8 mouse cellular contexts compared by ENCODE assay signal in genomic region chr14:73142421-73142895, GRCm38 (mm10). TPM values are rescaled to one million over a fixed set of nuclear protein-coding genes. Genes with fewer than 3 reads are reported as not detected.
DNase-seq lines count a peak whose midpoint lies in the region; ATAC-seq and TF ChIP-seq lines count a peak whose summit lies in the region.

No protein-coding gene starts in this region.

- peak overlapping the region; percentile 74 for H3K4me2 ChIP-seq in heart, embryonic 15.5 days
- H3K4me2 ChIP-seq in liver, embryonic 15.5 days: peak overlapping the region; percentile 88

- H3K79me3 ChIP-seq in C2C12 (ENCODE audit: low read depth): peaks cover 3% of the 10 kb centered on the region

- no peaks in the 10 kb centered on the region for H3K9me3 ChIP-seq in heart, embryonic 15.5 days (replicated peaks)
- H3K9me3 ChIP-seq in liver, embryonic 15.5 days (replicated peaks): no peaks in the 10 kb centered on the region

- H3K27ac ChIP-seq in kidney, adult 2 months (ENCODE audit: insufficient read depth, low read depth, low read length): peak overlapping the region; percentile 92
- H3K27ac ChIP-seq in heart, embryonic 15.5 days: peak overlapping the region; percentile 98
- H3K27ac ChIP-seq in liver, embryonic 15.5 days (replicated peaks): peak overlapping the region; percentile 86

- TF ChIP-seq POLR2A in kidney, adult 2 months (IDR thresholded peaks at IDR 0.05; ENCODE audit: low read depth, low read length): no peak

- DNase-seq in kidney, adult 2 months: peak; percentile 56
- no peak for DNase-seq in kidney, postnatal 4 days
- DNase-seq in adipocyte (ENCODE audit: low spot score): peak; percentile 67
- peak; percentile 23 for DNase-seq in telencephalon, adult 2 months (ENCODE audit: low read depth, low spot score)
- DNase-seq in thymus, postnatal 25 days: no peak

- H3K4me3 ChIP-seq in kidney, adult 2 months (ENCODE audit: insufficient read depth, low read depth, low read length): peak overlapping the region; percentile 57
- H3K4me3 ChIP-seq in C2C12 (ENCODE audit: insufficient read depth, poor library complexity, severe bottlenecking): peak overlapping the region; percentile 58
- peak overlapping the region; percentile 79 for H3K4me3 ChIP-seq in heart, embryonic 15.5 days
- H3K4me3 ChIP-seq in liver, embryonic 15.5 days (replicated peaks): peak overlapping the region; percentile 72

- H3K36me3 ChIP-seq in kidney, adult 2 months (ENCODE audit: control insufficient read depth, insufficient read depth, low read length): no peaks in the 10 kb centered on the region
- no peaks in the 10 kb centered on the region for H3K36me3 ChIP-seq in C2C12 (ENCODE audit: control insufficient read depth, insufficient read depth)
- H3K36me3 ChIP-seq in heart, embryonic 15.5 days: peaks cover 4% of the 10 kb centered on the region; the same call in 1 of the 2 replicates
- H3K36me3 ChIP-seq in liver, embryonic 15.5 days (replicated peaks): no peaks in the 10 kb centered on the region

- no peak for TF ChIP-seq CTCF in kidney, adult 2 months (conservative IDR thresholded peaks at IDR 0.05; ENCODE audit: insufficient read depth, insufficient read length, low read depth, low read length)
- TF ChIP-seq CTCF in C2C12 (IDR thresholded peaks at IDR 0.05; ENCODE audit: control insufficient read depth, insufficient read depth, insufficient read length): no peak

- peaks cover 6% of the 10 kb centered on the region; the same call in 1 of the 2 replicates for H3K4me1 ChIP-seq in kidney, adult 2 months (ENCODE audit: control insufficient read depth, insufficient read depth, low read length)
- H3K4me1 ChIP-seq in heart, embryonic 15.5 days (replicated peaks): peaks cover 13% of the 10 kb centered on the region
- peaks cover 21% of the 10 kb centered on the region for H3K4me1 ChIP-seq in liver, embryonic 15.5 days (replicated peaks)

- H3K9ac ChIP-seq in heart, embryonic 15.5 days: peak overlapping the region; percentile 87
- H3K9ac ChIP-seq in liver, embryonic 15.5 days: peak overlapping the region; percentile 76

- no peaks in the 10 kb centered on the region for H3K27me3 ChIP-seq in kidney, adult 2 months (replicated peaks; ENCODE audit: control insufficient read depth, insufficient read depth, low read length)
- no peaks in the 10 kb centered on the region for H3K27me3 ChIP-seq in C2C12 (ENCODE audit: control insufficient read depth, insufficient read depth, insufficient read length)
- no peaks in the 10 kb centered on the region for H3K27me3 ChIP-seq in heart, embryonic 15.5 days
- 0 out of 2 replicates have a peak, but pooled peaks cover 3% of the 10 kb centered on the region for H3K27me3 ChIP-seq in liver, embryonic 15.5 days

- H3K79me2 ChIP-seq in C2C12 (ENCODE audit: control insufficient read depth, insufficient read depth): peaks cover 19% of the 10 kb centered on the region

- peak overlapping the region; percentile 92 for H3ac ChIP-seq in C2C12 (ENCODE audit: control insufficient read depth, insufficient read length, low read depth)

- 3% methylated on average over 11 of the region's 11 CpGs for WGBS in kidney, adult 2 months
- under 1% methylated on average over 11 of the region's 11 CpGs for WGBS in heart, embryonic 15.5 days
- WGBS in liver, embryonic 15.5 days (ENCODE audit: insufficient replicate concordance): 4% methylated on average over 11 of the region's 11 CpGs

- peak; percentile 6; the same call in 1 of the 2 replicates for ATAC-seq in heart, embryonic 15.5 days (replicated peaks; ENCODE audit: insufficient number of reproducible peaks, insufficient read depth, low FRiP score, low read depth)
- no peak for ATAC-seq in liver, embryonic 15.5 days (ENCODE audit: insufficient read depth)

TF ChIP-seq in C2C12, 6 proteins besides CTCF, POLR2A, EP300 and RAD21:
- TF ChIP-seq MAX (IDR thresholded peaks at IDR 0.05) (no peak), MYOG (IDR thresholded peaks at IDR 0.05; ENCODE audit: control insufficient read depth, extremely low read depth, insufficient read length) (no peak), CEBPB (IDR thresholded peaks at IDR 0.05; ENCODE audit: low read depth) (no peak), MYOD1 (IDR thresholded peaks at IDR 0.05; ENCODE audit: control insufficient read depth, insufficient read length, low read depth) (no peak), USF1 (IDR thresholded peaks at IDR 0.05; ENCODE audit: low read depth) (no peak), FOSL1 (IDR thresholded peaks at IDR 0.05; ENCODE audit: insufficient read depth, low read length, poor library complexity, severe bottlenecking) (no peak)

RNA-seq across cellular contexts. Expression of gene Rcbtb2, which starts 19.6 kb away (rescaled TPM):
- 32.3 and 33.2 TPM in 2 replicates for polyA plus RNA-seq in kidney, adult 2 months (2012; rRNA removed)
- polyA plus RNA-seq in C2C12 (2012; fragmentation: generic; extraction: Trizol): 16.1 TPM
- polyA plus RNA-seq in heart, embryonic 15.5 days (2015; fragmentation: Nextera tagmentation; extraction: Ambion mirVana): 62.0 and 68.1 TPM in 2 replicates
- 16.6 and 18.9 TPM in 2 replicates for polyA plus RNA-seq in liver, embryonic 15.5 days (2015; fragmentation: Nextera tagmentation; extraction: Ambion mirVana)

Comparison
In these comparisons a context has a peak if more than half of its experiments do, and no peak if none do; other contexts are left out.
1. DNase-seq: peak in kidney, adult 2 months (single experiment), adipocyte (single experiment) and telencephalon, adult 2 months (single experiment); none in kidney, postnatal 4 days (0 of 2) and thymus, postnatal 25 days (single experiment).
2. Peak in every context shown above with its lines, with median percentiles within 50 percentile points of each other: H3K27ac ChIP-seq and H3K4me3 ChIP-seq.